Mouse (Mus musculus) stomach, postnatal 0 days (tissue): ENCODE results near the gene Rapgef3.
A peak's percentile ranks its signal among the peaks of the same experiment; 100 is the strongest.

Experiments
- CTCF ChIP-seq: IDR thresholded peaks from 2 replicates; pipeline ENCODE4 v1.5.1; 2016; ENCODE audit warnings: antibody characterized with exemption, low read depth, mild to moderate bottlenecking, moderate library complexity
- EP300 ChIP-seq: optimal IDR thresholded peaks from 2 replicates; pipeline ENCODE3; 2016; ENCODE audit warnings: antibody characterized with exemption

GRCm38 (mm10) chr15:97724346-97725197, 43.2 kb downstream of the Rapgef3 start:
- TF ChIP-seq EP300 (peak; percentile 33), CTCF (no peak)
